Mouse (Mus musculus): Measurements from ENCODE around the gene Sik2. TPM values are rescaled to one million over a fixed set of nuclear protein-coding genes. Genes with fewer than 3 reads are reported as not detected.

Sik2 gene
- polyA plus RNA-seq, 1 experiment from 2014 or later, result 14.2 TPM

DNA sequence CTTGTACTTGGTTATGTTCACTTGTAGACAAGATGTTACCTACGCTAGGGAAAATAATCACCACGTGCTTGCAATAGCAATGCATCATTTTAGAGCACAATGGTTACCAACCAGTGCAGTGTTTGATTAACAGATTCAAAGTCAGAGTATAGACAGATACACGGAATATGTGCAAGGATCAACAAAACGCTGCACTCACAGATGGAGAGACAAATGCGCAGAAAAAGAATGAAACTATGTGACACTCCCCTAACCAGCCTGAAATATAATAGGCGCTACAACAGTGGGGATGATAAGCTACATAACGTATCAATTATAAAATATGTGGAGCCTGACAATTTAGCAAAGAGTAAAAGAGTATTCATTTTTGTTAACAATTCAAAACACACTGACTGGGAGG, 34.2 kb downstream of the Sik2 start:
- Histone ChIP-seq H3K27me3 (ENCODE audit: control insufficient read depth, insufficient read depth, low read length) (no peaks in the 10 kb centered on the region), H3K9me3 (replicated peaks; ENCODE audit: control insufficient read depth, low read length) (no peaks in the 10 kb centered on the region), H3K36me3 (replicated peaks; ENCODE audit: control insufficient read depth, insufficient read depth, low read depth, low read length) (no peaks in the 10 kb centered on the region), H3K4me1 (ENCODE audit: control insufficient read depth, insufficient read depth, low read length) (no peaks in the 10 kb centered on the region), H3K27ac (replicated peaks; ENCODE audit: low read depth, low read length) (no peak overlapping the region), H3K4me3 (ENCODE audit: low read depth, low read length) (no peak overlapping the region), H3K9ac (replicated peaks; ENCODE audit: low read length) (no peak overlapping the region), H3K4me2 (ENCODE audit: low read depth, low read length) (no peak overlapping the region)
- WGBS, result 88% methylated on average over 7 of the region's 7 CpGs
- DNase-seq (ENCODE audit: low spot score) (no peak), ATAC-seq (replicated peaks; ENCODE audit: insufficient number of reproducible peaks, low FRiP score, low TSS enrichment, low read depth) (no peak)

DNA sequence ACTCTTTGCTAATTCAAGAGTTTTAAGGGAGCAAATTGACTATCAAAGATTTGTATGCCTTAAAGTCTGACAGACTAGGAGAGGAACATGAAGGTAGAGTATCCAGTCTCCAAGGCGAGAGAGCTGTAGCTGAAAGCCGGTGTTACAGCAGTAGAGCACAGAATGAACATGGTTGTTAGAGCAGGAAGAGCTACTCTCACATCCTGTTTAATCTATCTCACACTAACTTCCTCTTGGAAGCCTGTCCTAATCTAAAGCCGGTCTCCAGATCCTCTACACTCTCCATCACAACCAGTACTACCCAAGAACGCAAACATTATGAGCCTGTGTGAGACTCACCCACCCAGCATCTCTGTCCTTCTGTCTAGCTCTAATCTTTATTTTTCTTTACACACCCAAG, 38.5 kb downstream of the Sik2 start:
- Histone ChIP-seq H3K27me3 (ENCODE audit: control insufficient read depth, insufficient read depth, low read length) (no peaks in the 10 kb centered on the region), H3K4me1 (ENCODE audit: control insufficient read depth, insufficient read depth, low read length) (no peaks in the 10 kb centered on the region), H3K9me3 (replicated peaks; ENCODE audit: control insufficient read depth, low read length) (no peaks in the 10 kb centered on the region), H3K27ac (replicated peaks; ENCODE audit: low read depth, low read length) (no peak overlapping the region), H3K4me3 (ENCODE audit: low read depth, low read length) (no peak overlapping the region), H3K9ac (replicated peaks; ENCODE audit: low read length) (no peak overlapping the region), H3K4me2 (ENCODE audit: low read depth, low read length) (no peak overlapping the region), H3K36me3 (replicated peaks; ENCODE audit: control insufficient read depth, insufficient read depth, low read depth, low read length) (no peaks in the 10 kb centered on the region)
- DNase-seq (ENCODE audit: low spot score), result no peak
- WGBS, result 80% methylated on average over 4 of the region's 4 CpGs
- ATAC-seq (replicated peaks; ENCODE audit: insufficient number of reproducible peaks, low FRiP score, low TSS enrichment, low read depth), result no peak

DNA sequence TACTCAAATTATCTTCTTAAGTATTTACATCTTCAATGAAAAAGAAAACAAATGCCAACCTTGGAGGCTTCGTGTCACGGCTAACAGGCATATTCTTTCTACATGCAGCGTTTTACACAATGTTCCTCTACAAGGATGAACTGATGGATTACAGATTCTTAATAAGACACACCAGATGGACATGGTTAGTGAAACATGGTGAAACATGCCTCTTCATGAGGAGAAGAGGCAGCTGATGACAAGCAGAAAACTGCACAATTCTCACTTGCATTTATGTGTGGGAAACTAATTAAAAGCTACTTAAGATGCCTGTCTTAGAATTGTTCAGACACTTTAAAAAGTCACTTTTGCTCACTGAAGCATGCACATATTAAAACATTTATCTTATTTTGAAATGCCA, 39.6 kb downstream of the Sik2 start:
- ATAC-seq (replicated peaks; ENCODE audit: insufficient number of reproducible peaks, low FRiP score, low TSS enrichment, low read depth) (no peak), DNase-seq (ENCODE audit: low spot score) (no peak)
- no peak overlapping the region for H3K4me3 ChIP-seq (ENCODE audit: low read depth, low read length)
- H3K9me3 ChIP-seq (replicated peaks; ENCODE audit: control insufficient read depth, low read length), result no peaks in the 10 kb centered on the region
- H3K9ac ChIP-seq (replicated peaks; ENCODE audit: low read length), result no peak overlapping the region
- no peaks in the 10 kb centered on the region for H3K27me3 ChIP-seq (ENCODE audit: control insufficient read depth, insufficient read depth, low read length)
- H3K36me3 ChIP-seq (replicated peaks; ENCODE audit: control insufficient read depth, insufficient read depth, low read depth, low read length), result no peaks in the 10 kb centered on the region
- H3K27ac ChIP-seq (replicated peaks; ENCODE audit: low read depth, low read length), result no peak overlapping the region
- no peaks in the 10 kb centered on the region for H3K4me1 ChIP-seq (ENCODE audit: control insufficient read depth, insufficient read depth, low read length)
- no peak overlapping the region for H3K4me2 ChIP-seq (ENCODE audit: low read depth, low read length)
- WGBS, result 82% methylated on average over 3 of the region's 3 CpGs

DNA sequence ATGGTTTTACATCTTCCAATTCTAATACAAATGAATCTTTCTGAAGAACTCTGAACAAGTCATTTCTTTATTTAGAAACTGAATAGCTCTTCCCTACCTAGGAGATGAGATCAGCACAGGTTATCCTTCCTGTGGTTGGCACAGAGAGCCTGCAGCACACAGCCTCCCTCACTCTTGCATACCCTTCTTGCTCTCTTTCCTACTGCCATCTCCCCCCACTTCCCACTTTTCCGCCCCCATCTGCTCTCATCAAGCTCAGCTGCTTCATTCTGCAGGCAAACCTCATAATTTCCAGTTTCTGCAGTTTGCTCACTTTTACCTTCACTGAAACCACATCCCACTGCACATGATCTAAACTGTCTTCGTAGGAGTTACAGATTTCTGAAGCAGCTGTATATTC, 42.6 kb downstream of the Sik2 start:
- no peak overlapping the region for H3K9ac ChIP-seq (replicated peaks; ENCODE audit: low read length)
- no peaks in the 10 kb centered on the region for H3K9me3 ChIP-seq (replicated peaks; ENCODE audit: control insufficient read depth, low read length)
- no peak overlapping the region for H3K4me3 ChIP-seq (ENCODE audit: low read depth, low read length)
- H3K36me3 ChIP-seq (replicated peaks; ENCODE audit: control insufficient read depth, insufficient read depth, low read depth, low read length), result no peaks in the 10 kb centered on the region
- no peaks in the 10 kb centered on the region for H3K4me1 ChIP-seq (ENCODE audit: control insufficient read depth, insufficient read depth, low read length)
- no peak overlapping the region for H3K27ac ChIP-seq (replicated peaks; ENCODE audit: low read depth, low read length)
- ATAC-seq (replicated peaks; ENCODE audit: insufficient number of reproducible peaks, low FRiP score, low TSS enrichment, low read depth) (no peak), DNase-seq (ENCODE audit: low spot score) (no peak)
- H3K27me3 ChIP-seq (ENCODE audit: control insufficient read depth, insufficient read depth, low read length), result no peaks in the 10 kb centered on the region
- no peak overlapping the region for H3K4me2 ChIP-seq (ENCODE audit: low read depth, low read length)
- WGBS, result 76% methylated on average over 2 of the region's 2 CpGs

DNA sequence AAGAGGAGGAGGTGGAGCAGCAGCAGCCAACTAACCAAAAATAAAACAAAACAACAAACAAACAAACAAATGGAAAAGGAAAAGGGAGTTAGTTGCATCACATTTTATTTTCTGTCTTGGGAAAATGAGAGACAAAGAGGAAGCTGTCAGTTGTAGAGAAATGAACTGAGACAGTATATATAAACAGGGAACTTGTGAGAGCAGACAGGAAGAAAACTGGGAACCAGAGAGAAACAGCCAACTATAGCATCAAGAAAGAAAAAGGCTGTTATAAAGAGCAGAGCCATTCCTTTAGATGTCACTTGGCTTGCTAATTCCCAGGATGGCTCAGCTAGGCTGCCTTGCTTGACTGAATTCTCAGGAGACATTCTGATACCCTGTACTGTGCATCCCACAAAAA, 43.5 kb downstream of the Sik2 start:
- H3K4me3 ChIP-seq (ENCODE audit: low read depth, low read length), result no peak overlapping the region
- H3K36me3 ChIP-seq (replicated peaks; ENCODE audit: control insufficient read depth, insufficient read depth, low read depth, low read length), result no peaks in the 10 kb centered on the region
- H3K9me3 ChIP-seq (replicated peaks; ENCODE audit: control insufficient read depth, low read length), result no peaks in the 10 kb centered on the region
- no peaks in the 10 kb centered on the region for H3K27me3 ChIP-seq (ENCODE audit: control insufficient read depth, insufficient read depth, low read length)
- H3K4me1 ChIP-seq (ENCODE audit: control insufficient read depth, insufficient read depth, low read length), result no peaks in the 10 kb centered on the region
- ATAC-seq (replicated peaks; ENCODE audit: insufficient number of reproducible peaks, low FRiP score, low TSS enrichment, low read depth) (no peak), DNase-seq (ENCODE audit: low spot score) (no peak)
- no peak overlapping the region for H3K27ac ChIP-seq (replicated peaks; ENCODE audit: low read depth, low read length)
- H3K4me2 ChIP-seq (ENCODE audit: low read depth, low read length), result no peak overlapping the region
- no peak overlapping the region for H3K9ac ChIP-seq (replicated peaks; ENCODE audit: low read length)

DNA sequence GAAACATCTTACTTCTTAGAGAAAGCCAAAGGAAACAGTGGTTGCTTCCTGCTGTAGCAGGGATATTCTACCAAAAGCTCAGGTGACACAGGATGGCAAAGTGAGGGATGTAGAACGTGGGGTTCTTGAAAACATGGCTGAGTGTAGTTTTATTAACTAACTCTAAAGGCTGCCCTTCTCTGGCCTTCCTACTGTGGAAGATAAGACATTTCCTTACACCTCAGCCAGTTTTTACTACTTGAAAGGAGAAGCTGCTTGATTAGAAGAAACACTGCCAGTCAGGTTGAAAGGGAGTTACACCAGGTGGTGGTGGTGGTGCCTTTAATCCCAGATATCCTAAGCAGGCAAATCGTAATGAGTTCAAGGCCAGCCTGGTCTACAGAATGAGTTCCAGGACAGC, 44.0 kb downstream of the Sik2 start:
- ATAC-seq (replicated peaks; ENCODE audit: insufficient number of reproducible peaks, low FRiP score, low TSS enrichment, low read depth), result no peak
- no peak overlapping the region for H3K27ac ChIP-seq (replicated peaks; ENCODE audit: low read depth, low read length)
- 76% methylated on average over 2 of the region's 2 CpGs for WGBS

DNA sequence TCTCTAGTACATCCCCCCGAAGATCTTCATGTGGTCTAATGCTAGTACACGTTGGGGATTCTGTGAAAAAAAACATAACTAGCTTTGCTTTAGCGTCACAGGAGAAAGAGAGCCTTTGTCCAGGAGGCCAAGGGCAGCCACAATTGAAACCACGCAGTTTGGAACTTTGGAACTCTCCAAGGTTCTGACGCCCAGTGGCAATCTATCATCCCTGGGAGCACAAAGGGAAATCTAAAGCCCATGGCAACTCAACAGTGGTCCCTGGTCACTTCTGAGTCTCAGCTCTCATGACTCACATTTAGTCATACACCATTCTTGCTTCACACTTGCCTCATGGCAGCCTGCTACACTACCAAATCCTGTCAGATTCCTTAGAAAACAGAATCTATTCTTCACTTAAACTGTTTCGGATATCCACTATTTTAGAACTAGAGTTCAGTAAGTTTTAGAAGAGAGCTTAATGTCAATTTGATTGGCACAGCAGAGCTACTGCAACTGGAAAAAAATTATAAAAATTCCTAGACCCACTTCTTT, 50.9 kb downstream of the Sik2 start:
- Histone ChIP-seq H3K4me2 (ENCODE audit: low read depth, low read length) (no peak overlapping the region), H3K36me3 (replicated peaks; ENCODE audit: control insufficient read depth, insufficient read depth, low read depth, low read length) (no peaks in the 10 kb centered on the region), H3K4me3 (ENCODE audit: low read depth, low read length) (no peak overlapping the region), H3K27ac (replicated peaks; ENCODE audit: low read depth, low read length) (no peak overlapping the region), H3K9me3 (replicated peaks; ENCODE audit: control insufficient read depth, low read length) (no peaks in the 10 kb centered on the region), H3K4me1 (ENCODE audit: control insufficient read depth, insufficient read depth, low read length) (no peaks in the 10 kb centered on the region), H3K27me3 (ENCODE audit: control insufficient read depth, insufficient read depth, low read length) (no peaks in the 10 kb centered on the region), H3K9ac (replicated peaks; ENCODE audit: low read length) (no peak overlapping the region)
- 38% methylated on average over 6 of the region's 6 CpGs for WGBS
- peak; percentile 69 for DNase-seq (ENCODE audit: low spot score)
- no peak for ATAC-seq (replicated peaks; ENCODE audit: insufficient number of reproducible peaks, low FRiP score, low TSS enrichment, low read depth)

More for the DNA sequence above, 44.0 kb downstream of the Sik2 start:
- H3K4me1 ChIP-seq (ENCODE audit: control insufficient read depth, insufficient read depth, low read length), result no peaks in the 10 kb centered on the region
- no peak overlapping the region for H3K4me3 ChIP-seq (ENCODE audit: low read depth, low read length)
- no peak overlapping the region for H3K9ac ChIP-seq (replicated peaks; ENCODE audit: low read length)
- H3K9me3 ChIP-seq (replicated peaks; ENCODE audit: control insufficient read depth, low read length), result no peaks in the 10 kb centered on the region
- H3K27me3 ChIP-seq (ENCODE audit: control insufficient read depth, insufficient read depth, low read length), result no peaks in the 10 kb centered on the region
- no peak for DNase-seq (ENCODE audit: low spot score)
- no peaks in the 10 kb centered on the region for H3K36me3 ChIP-seq (replicated peaks; ENCODE audit: control insufficient read depth, insufficient read depth, low read depth, low read length)
- no peak overlapping the region for H3K4me2 ChIP-seq (ENCODE audit: low read depth, low read length)

DNA sequence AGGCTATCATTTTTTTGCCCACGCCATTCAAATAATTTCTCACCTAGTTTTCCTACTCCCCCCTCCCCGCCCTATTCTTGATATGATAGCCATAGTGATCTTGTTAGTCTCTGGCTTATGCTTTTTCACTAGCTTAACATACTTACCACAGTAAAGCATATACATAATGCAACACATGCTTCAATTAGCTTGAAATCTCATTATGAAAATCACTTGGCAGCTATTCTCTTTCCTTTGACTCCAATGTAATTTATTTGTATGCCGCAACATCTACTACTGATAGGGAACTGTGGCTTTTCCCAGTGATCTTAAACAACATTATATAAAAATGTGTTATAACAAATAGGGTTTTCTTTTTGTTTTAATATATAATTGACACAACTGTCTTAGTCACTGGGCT, 53.7 kb downstream of the Sik2 start:
- Histone ChIP-seq H3K27ac (replicated peaks; ENCODE audit: low read depth, low read length) (no peak overlapping the region), H3K4me3 (ENCODE audit: low read depth, low read length) (no peak overlapping the region), H3K4me2 (ENCODE audit: low read depth, low read length) (no peak overlapping the region), H3K27me3 (ENCODE audit: control insufficient read depth, insufficient read depth, low read length) (no peaks in the 10 kb centered on the region), H3K4me1 (ENCODE audit: control insufficient read depth, insufficient read depth, low read length) (no peaks in the 10 kb centered on the region), H3K9ac (replicated peaks; ENCODE audit: low read length) (no peak overlapping the region), H3K9me3 (replicated peaks; ENCODE audit: control insufficient read depth, low read length) (no peaks in the 10 kb centered on the region), H3K36me3 (replicated peaks; ENCODE audit: control insufficient read depth, insufficient read depth, low read depth, low read length) (no peaks in the 10 kb centered on the region)
- no peak for DNase-seq (ENCODE audit: low spot score)
- no peak for ATAC-seq (replicated peaks; ENCODE audit: insufficient number of reproducible peaks, low FRiP score, low TSS enrichment, low read depth)
- WGBS, result 98% methylated on average over 3 of the region's 3 CpGs

All from embryonic facial prominence, embryonic 11.5 days (tissue).